Mouse (Mus musculus) skeletal muscle tissue, adult 2 months (tissue): ENCODE results near the gene Fank1.
"Not testable (repeated sequence)": the region's sequence is repeated elsewhere in the genome, so short reads cannot be mapped to it uniquely, and the experiment has no call there.

Experiments used
- DNase-seq: peaks from one replicate; pipeline ENCODE4 v3.0.0-alpha.2; 2012; ENCODE audit warnings: low read depth, low spot score

Fank1 gene

GRCm38 (mm10) chr7:133828514-133828913 is 51.9 kb downstream of the Fank1 start:
- no peak for DNase-seq

DNA sequence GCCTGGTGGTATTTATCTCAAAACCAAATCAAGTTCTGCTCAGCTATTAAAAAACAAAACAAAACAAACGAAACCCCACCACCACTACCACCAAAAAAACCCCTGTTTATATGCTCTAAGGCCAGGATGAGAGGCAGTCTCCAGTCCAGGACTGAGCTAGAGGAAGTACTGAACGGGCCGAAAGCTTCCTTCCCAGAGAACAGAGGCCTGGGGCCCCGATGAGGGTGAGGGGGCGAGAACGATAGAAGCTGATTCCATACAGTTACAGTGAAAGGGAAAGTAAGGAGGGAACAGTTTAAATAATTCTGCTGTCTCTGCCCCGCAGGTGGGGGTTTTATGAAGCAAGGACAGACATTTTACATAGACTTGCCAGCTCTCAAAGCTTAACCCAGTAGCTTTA is 52.9 kb downstream of the Fank1 start:
- no peak for DNase-seq

DNA sequence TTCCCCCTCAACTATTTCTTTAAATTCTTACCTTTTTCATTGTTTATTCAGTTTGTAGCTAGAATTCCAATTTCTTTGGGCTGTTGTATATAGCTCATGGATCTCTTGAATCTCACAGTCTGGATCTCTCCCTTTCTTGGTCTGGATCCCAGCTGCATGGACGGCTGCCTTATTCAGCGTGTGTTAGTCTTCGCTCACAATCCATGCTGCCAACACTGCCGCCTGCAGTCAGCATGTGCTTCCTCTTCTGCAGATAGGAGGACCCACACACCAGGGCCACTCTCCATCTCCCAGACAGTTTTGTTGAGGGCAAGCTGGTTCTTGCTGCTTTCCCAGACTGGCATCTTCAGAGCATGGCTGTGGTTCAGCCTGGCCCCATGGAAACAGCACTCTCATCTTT is 62.9 kb downstream of the Fank1 start:
- no peak for DNase-seq

- no peak for DNase-seq
Measured at GRCm38 (mm10) chr7:133842079-133842478, 65.4 kb downstream of the Fank1 start.

GRCm38 (mm10) chr7:133847175-133847574 is 70.5 kb downstream of the Fank1 start:
- DNase-seq = no peak

- DNase-seq = no peak
Measured at GRCm38 (mm10) chr7:133848180-133848579, 71.5 kb downstream of the Fank1 start.

- DNase-seq = no peak
Measured at GRCm38 (mm10) chr7:133850735-133851134, 74.1 kb downstream of the Fank1 start.

DNA sequence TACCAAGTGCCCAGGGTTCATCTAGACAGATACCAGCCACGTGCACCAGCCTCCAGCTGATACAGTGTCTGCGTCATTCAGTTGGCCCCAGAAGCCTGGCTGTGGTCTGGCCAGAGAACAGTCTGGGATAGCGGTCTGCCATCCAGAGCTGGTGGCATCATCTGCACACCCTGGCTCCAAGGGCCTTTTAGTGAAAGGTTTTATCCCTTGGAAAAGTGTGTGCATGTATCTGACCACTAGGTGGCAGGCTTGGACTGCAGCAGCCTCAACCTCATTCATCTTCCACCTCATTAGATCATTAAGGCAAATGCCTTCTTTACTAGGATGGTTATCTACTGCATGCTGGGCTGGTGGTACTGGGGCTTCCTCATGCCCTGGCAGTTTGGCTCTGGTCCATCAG is 79.6 kb downstream of the Fank1 start:
- DNase-seq = peak; percentile 44

GRCm38 (mm10) chr7:133858506-133858905 is 81.8 kb downstream of the Fank1 start:
- no peak for DNase-seq

- no peak for DNase-seq
Measured at GRCm38 (mm10) chr7:133859548-133859947, 82.9 kb downstream of the Fank1 start.

GRCm38 (mm10) chr7:133862233-133862632 is 85.6 kb downstream of the Fank1 start:
- DNase-seq = no peak

- no peak for DNase-seq
Measured at GRCm38 (mm10) chr7:133862723-133863122, 86.1 kb downstream of the Fank1 start.

GRCm38 (mm10) chr7:133863151-133863550 is 86.5 kb downstream of the Fank1 start:
- DNase-seq = no peak

DNA sequence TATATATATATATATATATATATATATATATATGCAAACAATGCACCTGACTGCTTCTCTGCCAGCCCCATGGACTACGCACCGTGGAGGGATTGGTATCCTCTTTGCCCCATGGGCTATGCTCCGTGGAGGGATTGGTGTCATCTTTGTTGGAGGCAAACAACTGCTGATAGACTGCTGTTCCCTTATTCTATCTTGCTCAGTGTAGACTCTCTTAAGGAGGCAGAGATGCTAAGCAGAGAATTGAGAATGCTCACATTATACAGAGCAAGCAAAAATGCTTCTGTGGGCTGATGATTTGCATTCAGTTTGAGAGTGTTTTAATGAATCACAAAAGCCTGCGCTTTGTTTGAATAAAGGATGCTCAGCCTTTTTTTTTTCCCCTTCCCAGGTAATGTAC is 87.0 kb downstream of the Fank1 start:
- DNase-seq = no peak

DNA sequence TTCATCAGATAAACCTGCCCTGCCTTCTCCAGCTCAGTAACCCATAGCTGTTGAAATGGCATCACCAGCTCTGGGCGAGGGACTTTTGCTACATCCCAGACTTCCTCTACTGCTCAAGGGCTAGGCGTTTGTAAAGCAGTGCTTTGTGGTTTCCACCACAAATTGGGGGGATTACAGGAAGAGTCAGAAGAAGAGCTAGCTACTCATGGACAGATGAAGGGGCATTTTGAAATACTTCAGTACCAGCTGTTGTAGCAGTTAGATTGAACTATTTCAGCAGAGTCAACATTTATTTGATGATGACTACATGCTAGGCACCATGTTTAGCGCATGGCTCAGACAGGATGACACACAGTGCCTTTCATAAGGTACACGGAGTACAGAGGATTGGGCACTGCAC is 93.6 kb downstream of the Fank1 start:
- DNase-seq = no peak

DNA sequence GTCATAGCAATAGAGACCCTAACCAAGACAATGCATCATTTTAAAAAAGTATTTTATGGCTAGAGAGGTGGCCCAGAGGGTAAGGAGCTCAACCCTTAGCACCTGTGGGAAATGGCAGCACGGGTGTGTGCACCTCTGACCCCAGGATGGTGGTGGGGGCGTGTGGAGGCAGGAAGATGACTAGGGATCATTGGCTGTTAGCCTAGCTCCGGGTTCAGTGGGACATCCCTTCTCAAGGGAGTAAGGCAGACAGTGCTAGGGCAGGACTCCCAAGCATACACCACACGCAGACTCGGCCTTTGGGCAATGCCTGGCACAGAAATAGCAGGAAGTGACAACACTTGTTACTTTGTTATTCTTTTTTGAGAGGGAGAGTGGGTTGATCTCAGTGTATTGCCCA is 96.0 kb downstream of the Fank1 start:
- DNase-seq = no peak

DNA sequence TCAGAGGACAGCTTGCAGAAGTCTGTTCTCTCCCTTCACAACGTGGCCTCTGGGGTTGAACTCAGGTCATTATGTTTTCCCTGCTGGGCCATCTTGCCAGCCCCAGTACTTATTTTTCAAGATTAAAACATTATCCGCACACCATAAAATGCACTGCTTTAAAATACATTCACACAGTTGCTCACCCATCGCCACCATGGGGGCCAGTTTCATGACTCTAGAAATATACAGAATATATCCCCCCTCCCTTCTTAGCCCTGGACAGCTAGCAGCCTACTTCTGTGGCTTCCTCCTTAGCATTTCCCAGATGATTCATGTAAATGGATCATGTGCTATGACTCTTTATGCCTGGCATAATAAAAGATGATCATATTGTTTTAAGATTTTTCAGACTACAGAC is 99.5 kb downstream of the Fank1 start:
- no peak for DNase-seq

GRCm38 (mm10) chr7:133876646-133877342 is 100.1 kb downstream of the Fank1 start:
- DNase-seq = no peak

- DNase-seq = no peak
Measured at GRCm38 (mm10) chr7:133879761-133880160, 103.1 kb downstream of the Fank1 start.

- DNase-seq = not testable (repeated sequence)
Measured at GRCm38 (mm10) chr7:133884759-133885431, 108.2 kb downstream of the Fank1 start.

- peak; percentile 46 for DNase-seq
Measured at GRCm38 (mm10) chr7:133888926-133889920, 112.6 kb downstream of the Fank1 start.

DNA sequence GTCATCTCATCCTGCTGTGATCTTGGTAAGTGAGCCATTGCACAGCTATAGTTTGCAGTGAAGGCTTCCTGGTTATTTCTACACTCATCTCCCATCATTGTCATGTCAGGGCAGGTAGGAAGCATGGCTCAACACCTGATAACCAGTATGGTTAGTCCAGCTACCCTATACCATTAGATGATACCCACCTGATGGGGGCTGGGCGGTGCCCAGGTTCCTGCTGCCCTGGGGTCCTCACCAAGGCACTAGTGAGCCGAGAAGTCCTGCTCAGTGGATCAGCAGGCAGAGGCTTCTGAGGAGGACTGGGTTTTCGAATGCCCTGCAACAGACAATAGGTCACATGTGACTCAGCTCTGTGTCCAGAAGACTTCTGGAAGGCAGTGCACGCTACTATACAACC is 113.3 kb downstream of the Fank1 start:
- no peak for DNase-seq
